Mouse (Mus musculus) R1 (cell line): Measurements from ENCODE around the gene Psd.

ENCODE experiments used
- DNase-seq: peaks from one replicate; pipeline ENCODE4 v3.0.0-alpha.2; 2018; ENCODE audit warnings: low read depth, low spot score

Gene Psd

DNA sequence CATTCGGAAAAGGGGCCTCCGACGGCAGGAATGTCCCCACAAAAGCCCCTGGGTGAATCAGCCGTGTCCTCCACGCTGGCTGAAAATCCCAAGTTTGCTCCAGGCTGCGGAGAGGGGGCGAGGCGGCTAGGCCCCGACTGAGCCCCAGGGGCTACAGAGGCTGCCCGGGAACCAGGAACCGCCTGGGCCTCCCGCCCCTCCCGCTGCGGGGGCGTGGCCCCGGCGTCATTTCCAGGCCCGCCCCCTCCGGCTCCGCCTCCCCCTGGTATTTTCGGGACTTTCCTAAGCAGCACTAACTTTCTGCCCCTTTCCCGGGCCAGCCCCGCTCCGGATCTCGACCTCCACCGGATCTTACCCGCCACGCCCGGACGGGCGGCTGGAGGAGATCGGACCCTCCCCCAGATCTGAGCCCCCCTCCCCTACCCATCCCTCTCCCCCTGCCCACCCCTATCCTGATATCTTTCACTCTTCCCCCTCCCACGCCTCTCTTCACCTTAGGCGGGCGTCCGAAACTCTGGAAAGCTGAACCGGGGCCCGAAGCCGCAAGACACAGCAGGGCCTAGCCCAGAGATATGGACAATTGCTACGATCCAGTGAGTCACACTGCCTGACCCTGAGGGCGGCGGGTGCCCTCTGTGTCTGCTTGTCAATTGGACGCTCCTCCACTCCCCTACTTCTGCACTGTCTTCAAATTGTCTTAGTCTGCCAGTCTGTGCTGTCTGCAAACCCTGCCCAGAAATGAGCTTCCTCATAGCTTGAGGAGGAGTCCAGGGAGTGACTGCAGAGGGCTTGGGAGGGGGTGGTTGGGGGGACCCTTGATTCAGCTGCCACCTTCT is 21.3 kb downstream of the Psd start:
- DNase-seq: peak; percentile 87

- DNase-seq: peak; percentile 52
Measured at GRCm38 (mm10) chr19:46304908-46305333, 22.0 kb downstream of the Psd start.

DNA sequence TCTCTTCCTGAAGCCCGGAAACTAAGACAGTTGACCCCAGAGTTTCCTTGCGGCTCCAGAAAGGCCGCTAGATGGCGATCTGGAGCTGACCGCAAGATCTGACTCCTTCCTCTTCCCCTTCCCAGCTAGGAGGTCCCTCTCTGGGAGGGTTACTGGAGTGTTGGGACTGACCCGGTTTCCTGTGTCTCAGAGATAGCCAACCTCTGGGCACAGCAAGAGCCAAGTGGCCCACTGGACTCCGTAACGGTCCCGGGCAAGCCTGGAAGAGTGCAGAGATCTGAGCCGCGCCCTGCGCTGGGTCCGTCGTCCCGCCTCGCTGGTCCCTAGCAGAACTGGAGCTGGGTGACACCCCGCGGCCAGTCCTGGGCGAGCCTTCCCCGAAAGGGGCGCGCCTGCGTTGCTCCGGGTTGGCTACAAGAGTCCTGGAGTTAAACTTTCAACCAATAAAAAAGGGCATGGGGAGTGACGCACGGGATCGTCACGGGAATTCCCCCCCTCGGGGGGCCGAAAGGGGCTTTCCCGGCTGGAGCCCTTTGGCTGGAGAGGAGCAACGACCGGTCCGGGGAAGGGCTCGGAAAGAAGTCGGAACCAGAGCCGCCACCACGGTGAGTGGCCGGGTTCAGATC is 22.6 kb downstream of the Psd start, which contains the start of gene Nfkb2:
TSS of gene Nfkb2 (plus strand) at position 105 of the 626 bp plus-strand sequence.
- peak; percentile 92 for DNase-seq

DNA sequence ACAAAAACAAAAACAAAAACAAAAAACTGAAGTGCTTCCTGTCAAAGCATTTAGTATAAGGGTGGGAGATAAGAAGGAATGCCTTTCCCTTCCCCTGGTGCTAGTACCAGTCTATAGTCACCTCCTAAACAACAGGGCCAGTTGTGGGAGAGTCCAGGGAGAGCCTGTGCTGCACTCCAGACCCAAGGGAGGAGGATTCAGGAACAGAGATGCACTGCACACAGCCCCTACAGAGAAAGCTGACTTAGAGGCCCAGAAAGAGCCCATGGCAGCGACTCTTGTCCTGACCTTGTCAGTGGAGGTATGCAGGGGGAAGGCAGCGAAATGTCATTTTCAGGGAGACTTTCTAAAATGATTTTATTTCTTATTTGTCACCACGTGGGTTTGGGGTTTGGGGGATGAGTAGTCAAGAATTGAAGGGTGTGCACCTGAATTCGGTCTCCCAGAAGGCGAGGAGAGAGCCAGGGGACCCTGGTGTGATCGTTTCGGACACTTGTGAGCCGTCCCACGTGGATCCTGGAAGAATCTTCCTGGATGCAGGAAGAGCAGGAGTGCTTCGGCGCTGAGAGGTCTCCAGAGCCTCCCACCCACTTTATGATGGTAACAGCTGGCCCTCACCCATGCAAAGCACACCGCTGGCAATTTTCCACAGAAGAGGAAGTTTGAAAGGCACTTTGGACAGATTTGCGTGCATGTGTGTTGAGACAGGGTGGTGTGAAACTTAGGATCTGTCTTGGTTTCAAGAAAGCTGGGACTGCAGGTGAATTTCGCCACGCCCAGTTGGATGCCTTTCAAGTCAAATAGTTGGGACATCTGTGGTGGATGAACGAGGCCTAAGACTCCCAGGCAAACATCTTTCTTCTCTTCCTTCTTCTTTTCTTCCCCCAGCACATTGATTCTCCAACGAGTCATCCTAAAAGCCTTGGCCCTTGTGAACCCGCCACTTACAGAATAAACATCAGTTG is 23.4 kb downstream of the Psd start:
- no peak for DNase-seq

DNA sequence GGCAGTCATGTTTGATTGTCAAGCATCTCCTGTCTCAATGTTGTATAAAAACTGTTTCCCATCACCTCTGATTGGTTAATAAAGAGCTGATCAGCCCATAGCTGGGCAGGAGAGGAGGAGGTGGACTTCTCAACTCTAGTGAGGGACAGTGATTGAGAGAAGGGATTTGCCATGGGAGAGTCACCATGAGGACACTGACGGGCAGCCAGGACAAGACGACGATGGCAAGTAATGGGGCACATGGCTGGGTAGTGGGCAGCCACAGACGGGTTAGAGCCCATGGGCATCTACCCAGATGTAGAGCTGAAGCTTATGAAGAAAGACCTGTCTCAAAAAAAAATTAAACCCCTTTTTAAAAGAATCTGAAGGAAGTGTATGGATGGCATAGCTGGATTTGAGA is 24.4 kb downstream of the Psd start:
- no peak for DNase-seq

DNA sequence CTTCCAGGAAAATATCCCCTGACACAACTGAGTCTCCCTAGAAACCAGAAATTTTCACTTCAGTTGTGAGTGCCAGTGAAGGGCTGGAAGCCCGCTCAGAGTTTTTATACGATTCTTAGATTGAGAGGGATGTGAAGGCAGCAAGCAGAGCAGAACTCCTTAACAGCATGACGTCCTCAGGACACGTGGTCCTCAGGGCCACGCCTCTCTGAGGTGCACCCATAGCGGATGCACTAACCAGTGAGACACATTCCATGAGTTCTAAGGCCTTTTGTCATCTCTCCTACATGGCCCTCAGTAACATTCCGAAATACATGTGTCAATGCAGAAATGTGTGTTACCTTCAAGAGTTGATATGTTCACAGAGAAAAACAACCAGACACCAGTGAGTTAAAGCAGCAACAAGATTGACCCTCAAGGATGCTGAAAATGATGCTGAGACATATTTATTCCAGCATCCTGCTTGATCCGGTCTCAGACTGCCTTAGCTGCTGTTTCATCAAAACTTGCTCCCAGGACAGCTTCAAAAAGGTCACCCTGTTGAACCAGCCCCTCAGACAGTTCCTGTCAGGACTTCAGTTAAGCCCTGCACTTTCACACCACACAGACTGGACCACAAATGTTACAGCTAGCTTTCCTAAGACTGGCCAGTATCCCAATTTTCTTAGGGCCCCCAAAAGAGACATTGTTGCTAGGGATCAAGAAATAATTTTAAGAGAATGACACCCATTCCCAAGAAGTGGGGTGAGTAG is 26.5 kb downstream of the Psd start:
- no peak for DNase-seq

- no peak for DNase-seq
Measured at GRCm38 (mm10) chr19:46296938-46297337, 30.0 kb downstream of the Psd start.

DNA sequence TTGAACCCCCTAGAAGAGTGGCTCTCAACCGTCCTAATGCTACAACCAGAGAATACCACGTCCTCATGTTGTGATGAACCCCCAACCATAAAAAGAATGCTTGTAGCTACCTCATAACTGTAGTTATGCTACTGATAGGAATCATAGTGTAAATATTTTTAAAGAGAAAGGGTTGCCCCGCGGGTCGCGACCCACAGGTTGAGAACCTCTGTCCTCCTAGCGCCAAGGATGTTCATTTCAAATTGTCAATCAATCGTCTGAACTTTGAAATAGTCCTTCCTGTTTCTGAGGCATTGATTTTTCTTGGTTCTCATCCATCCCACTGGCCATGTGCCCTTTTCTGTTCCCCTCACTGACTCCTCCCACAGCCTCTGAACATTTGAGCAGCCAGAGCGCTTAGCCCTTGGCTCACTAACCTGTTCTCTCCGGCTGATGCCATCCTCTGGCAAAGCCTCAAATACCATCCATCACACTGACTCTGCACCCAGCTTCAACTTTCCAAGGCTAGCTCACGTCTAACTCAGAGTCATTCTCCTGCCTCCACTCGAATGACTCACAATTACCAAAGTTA is 36.3 kb downstream of the Psd start:
- DNase-seq: no peak

- no peak for DNase-seq
Measured at GRCm38 (mm10) chr19:46287566-46287965, 39.4 kb downstream of the Psd start.

DNA sequence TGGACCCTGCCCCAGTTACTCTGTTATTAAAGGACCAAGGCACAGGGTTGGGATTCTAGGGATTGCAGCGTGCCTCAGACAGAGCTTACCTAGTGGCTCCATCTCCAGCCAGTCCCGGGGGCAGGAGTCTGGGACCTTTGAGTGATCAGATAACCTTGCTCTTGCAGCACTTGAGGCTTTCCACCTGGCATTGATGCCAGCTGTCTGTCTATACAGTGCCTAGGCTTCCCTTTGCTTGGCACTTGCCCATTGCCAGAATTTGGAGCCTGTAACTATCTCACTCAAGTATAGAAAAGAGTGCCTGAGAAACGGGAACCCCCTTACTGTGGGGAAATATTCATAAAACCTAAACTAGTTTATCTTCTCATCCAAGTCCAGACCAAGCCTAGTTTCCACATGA is 40.0 kb downstream of the Psd start:
- no peak for DNase-seq

- DNase-seq: no peak
Measured at GRCm38 (mm10) chr19:46286047-46286446, 40.9 kb downstream of the Psd start.

DNA sequence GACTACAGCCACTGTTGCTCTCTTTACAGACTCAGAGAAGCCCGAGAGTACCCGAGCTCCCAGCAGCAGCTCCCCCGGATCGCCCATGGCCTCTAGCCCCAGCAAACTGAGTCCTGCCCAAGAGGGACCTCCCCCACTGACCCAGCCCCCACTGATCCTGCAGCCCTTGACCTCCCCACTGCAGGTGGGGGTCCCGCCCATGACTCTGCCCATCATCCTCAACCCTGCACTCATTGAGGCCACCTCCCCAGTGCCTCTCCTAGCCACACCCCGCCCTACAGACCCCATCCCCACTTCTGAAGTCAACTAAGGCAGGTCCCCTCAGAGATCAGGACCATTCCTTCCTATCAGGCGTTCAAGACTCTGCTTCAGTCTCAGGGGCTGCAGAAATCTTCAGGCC is 41.3 kb downstream of the Psd start:
- no peak for DNase-seq

DNA sequence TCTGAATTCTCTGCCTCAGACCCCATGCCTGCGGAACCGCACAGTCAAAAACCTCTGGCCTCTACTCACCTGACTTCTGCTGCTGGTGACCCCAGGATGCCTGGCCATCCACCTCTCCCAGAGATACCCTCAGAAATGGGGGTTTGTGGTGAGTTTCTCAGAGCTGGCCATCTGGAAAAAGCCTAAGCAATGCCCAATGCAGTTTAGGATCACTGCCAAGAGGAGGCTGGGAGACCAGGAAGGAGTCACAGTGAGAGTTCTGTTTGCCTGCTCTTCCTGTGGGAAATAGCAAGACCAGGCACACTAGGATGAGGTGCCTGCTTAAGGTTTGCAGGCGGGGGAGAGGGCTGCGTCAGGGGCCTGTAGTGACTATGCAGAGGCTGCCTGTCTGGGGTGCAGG is 42.3 kb downstream of the Psd start:
- no peak for DNase-seq

DNA sequence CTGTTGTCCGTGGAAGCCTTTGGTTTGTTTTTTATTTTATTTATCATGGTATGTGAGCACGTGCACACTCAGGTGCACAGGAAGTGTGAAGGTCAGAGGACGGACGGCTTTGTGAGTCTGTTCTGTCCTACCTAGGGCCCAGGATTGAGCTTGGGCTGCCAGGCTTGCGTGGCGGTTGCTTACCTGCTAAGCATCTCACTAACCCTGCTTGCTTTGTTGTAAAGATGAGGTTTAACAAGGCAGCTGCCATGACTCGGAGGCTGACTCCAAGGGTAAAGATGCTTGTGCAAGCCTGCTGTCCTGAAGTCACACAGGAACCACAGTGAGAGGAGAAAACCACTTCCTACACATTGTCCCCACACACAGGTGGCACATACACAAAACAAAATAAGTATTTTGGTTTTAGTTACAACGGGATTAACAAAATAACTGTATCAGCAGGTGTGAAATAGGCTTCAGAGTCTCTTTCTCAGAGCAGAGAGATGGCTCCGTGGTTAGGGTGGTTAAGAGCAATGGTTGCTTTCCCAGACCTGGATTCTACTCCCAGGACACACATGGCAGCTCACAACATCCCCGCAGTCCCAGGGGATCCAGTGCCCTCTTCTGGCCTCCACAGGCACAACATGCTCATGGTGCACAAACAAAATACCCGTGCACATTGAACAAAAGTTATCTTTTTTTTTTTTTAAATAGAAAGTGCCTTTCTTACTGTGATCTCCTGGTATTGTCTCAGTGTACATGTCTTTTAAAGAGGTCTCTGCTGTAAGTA is 44.7 kb downstream of the Psd start:
- DNase-seq: peak; percentile 69

DNA sequence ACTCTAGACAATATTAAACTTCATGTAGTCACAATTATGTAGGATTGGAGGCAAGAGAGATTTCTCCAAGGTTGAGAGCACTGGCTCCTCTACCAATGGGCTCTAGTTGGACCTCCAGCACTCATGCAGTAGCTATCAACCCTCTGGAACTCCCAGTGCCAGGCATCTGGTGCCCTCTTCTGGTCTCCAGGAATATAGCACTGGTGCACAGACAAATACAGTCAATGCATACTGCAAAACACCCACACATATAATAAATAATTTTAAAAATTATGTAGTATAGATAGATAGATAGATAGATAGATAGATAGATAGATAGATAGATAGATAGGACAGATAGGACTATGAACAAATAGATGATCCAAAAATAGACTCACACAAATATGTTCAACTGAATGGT is 51.6 kb downstream of the Psd start:
- peak; percentile 67 for DNase-seq

GRCm38 (mm10) chr19:46264762-46265161 is 62.2 kb downstream of the Psd start:
- DNase-seq: peak; percentile 42
